Comparison of ENCODE assay signal across 12 mouse cellular contexts in the genomic region with DNA sequence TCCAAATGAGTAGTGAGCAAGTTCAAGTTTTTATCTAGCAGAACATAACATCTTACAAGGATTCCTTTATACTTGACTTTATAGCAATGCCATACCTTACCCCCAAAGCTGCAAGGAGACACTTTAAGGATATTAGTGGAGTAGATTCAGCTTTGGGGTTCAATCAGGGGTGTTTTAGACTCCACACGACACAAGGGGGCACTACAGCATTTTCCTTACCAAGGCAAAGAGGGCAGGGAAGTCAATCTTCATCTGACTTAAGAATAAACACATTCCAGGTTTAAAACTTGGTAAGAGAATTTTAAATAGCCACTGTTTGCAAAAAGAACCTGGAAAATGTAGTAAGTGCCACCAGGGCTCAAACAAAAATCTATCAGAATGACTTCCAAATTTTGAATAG. TPM values are rescaled to one million over a fixed set of nuclear protein-coding genes. Genes with fewer than 3 reads are reported as not detected.
DNase-seq lines count a peak whose midpoint lies in the region; ATAC-seq and TF ChIP-seq lines count a peak whose summit lies in the region.
"Had no signal": no experiment of that assay in that cellular context is flagged by ENCODE, and none has a peak within 500 bp of the region (broad histone marks: within the 10 kb centered on the region; RNA-seq: fewer than 3 reads in every experiment).

No protein-coding gene starts in this region.

- no peak overlapping the region for H3K4me2 ChIP-seq in lung, postnatal 0 days (replicated peaks; ENCODE audit: low read depth, low read length)
- H3K4me2 ChIP-seq: midbrain, embryonic 15.5 days had no signal

- H3K79me2 ChIP-seq in heart, adult 2 months (replicated peaks; ENCODE audit: control insufficient read depth, insufficient read depth, low read length) = no peaks in the 10 kb centered on the region

- no peak for TF ChIP-seq POLR2A in heart, adult 2 months (IDR thresholded peaks at IDR 0.05; ENCODE audit: insufficient read depth, low read depth, low read length)

- peak; percentile 63 for TF ChIP-seq CTCF in heart, adult 2 months (IDR thresholded peaks at IDR 0.05)
- peak; percentile 52 for TF ChIP-seq CTCF in lung, postnatal 0 days (IDR thresholded peaks at IDR 0.05)

- no peaks in the 10 kb centered on the region for H3K36me3 ChIP-seq in heart, adult 2 months (ENCODE audit: control insufficient read depth, insufficient read depth, low read length)
- H3K36me3 ChIP-seq in lung, postnatal 0 days (ENCODE audit: insufficient read depth, low read length) = no peaks in the 10 kb centered on the region
- H3K36me3 ChIP-seq: midbrain, embryonic 15.5 days had no signal

- intact Hi-C loops in heart, adult 2 months (cut with DNase I) = loop anchor here (2.0 kb wide), 2 partner anchors 145 to 607 kb away; no protein-coding TSS in a partner anchor
- intact Hi-C loops in left cerebral cortex, postnatal 36 days (cut with DNase I) = loop anchor here (5.0 kb wide), 2 partner anchors 145 to 605 kb away; no protein-coding TSS in a partner anchor
- intact Hi-C loops in left cerebral cortex, postnatal 10 days (cut with DNase I) = no loop called here

- H3K27ac ChIP-seq in heart, adult 2 months = no peak overlapping the region
- H3K27ac ChIP-seq in lung, postnatal 0 days (ENCODE audit: low read length) = no peak overlapping the region
- H3K27ac ChIP-seq: midbrain, embryonic 15.5 days had no signal

- H3K4me1 ChIP-seq in heart, adult 2 months (ENCODE audit: control insufficient read depth, insufficient read depth, low read length) = no peaks in the 10 kb centered on the region
- H3K4me1 ChIP-seq in lung, postnatal 0 days (ENCODE audit: insufficient read depth, low read depth, low read length) = no peaks in the 10 kb centered on the region
- H3K4me1 ChIP-seq: midbrain, embryonic 15.5 days had no signal

- no peak overlapping the region for H3K9ac ChIP-seq in heart, adult 2 months (ENCODE audit: low read depth, low read length)
- H3K9ac ChIP-seq in lung, postnatal 0 days (replicated peaks; ENCODE audit: low read depth) = no peak overlapping the region
- H3K9ac ChIP-seq: midbrain, embryonic 15.5 days had no signal

- TF ChIP-seq EP300 in heart, adult 2 months (IDR thresholded peaks at IDR 0.05; ENCODE audit: insufficient read depth, low read depth, low read length) = no peak
- TF ChIP-seq EP300 in lung, postnatal 0 days (IDR thresholded peaks at IDR 0.05) = no peak

- no peak for ATAC-seq in lung, postnatal 0 days
- ATAC-seq: midbrain, embryonic 15.5 days had no signal

- no peak for DNase-seq in heart, adult 2 months
- no peak for DNase-seq in heart, adult 11 months
- DNase-seq in lung, postnatal 0 days (ENCODE audit: low spot score) = peak; percentile 33
- DNase-seq in lung, postnatal 25 days (ENCODE audit: low spot score) = no peak
- peak; percentile 4 for DNase-seq in adrenal gland, postnatal 25 days
- DNase-seq in lung, postnatal 14 days = peak; percentile 19
- DNase-seq in left cerebral cortex, postnatal 36 days (ENCODE audit: low spot score in 2 of 2) = no peak
- no peak for DNase-seq in left cerebral cortex, postnatal 10 days (ENCODE audit: extremely low spot score in 1 of 2, low spot score in 2 of 2)

- WGBS in heart, adult 2 months = 13% methylated on average over 1 of the region's 1 CpGs
- 7% methylated on average over 1 of the region's 1 CpGs for WGBS in lung, postnatal 0 days

- no peak overlapping the region for H3K4me3 ChIP-seq in heart, adult 2 months
- H3K4me3 ChIP-seq in lung, postnatal 0 days (ENCODE audit: low read depth, low read length) = no peak overlapping the region
- H3K4me3 ChIP-seq: erythroblast, embryonic 14.5 days; midbrain, embryonic 15.5 days had no signal

- H3K27me3 ChIP-seq in heart, adult 2 months (ENCODE audit: control insufficient read depth, insufficient read depth, low read length) = no peaks in the 10 kb centered on the region
- no peaks in the 10 kb centered on the region for H3K27me3 ChIP-seq in lung, postnatal 0 days (replicated peaks; ENCODE audit: insufficient read depth, low read length)
- H3K27me3 ChIP-seq: midbrain, embryonic 15.5 days had no signal

- no peaks in the 10 kb centered on the region for H3K9me3 ChIP-seq in lung, postnatal 0 days (ENCODE audit: low read length)
- H3K9me3 ChIP-seq: midbrain, embryonic 15.5 days had no signal

RNA-seq across cellular contexts. Expression of a gene that starts 33.6 kb away (rescaled TPM):
- total RNA-seq in heart, adult 2 months (2021) = under 1 TPM; 0.16 to 0.29 TPM
- not detected in 2 replicates for polyA plus RNA-seq in heart, adult 2 months (2012; rRNA removed)
- not detected in 2 replicates for polyA plus RNA-seq in lung, postnatal 0 days (2015; fragmentation: Nextera tagmentation; extraction: Ambion mirVana)
- not detected in 2 replicates for total RNA-seq in adrenal gland, postnatal 25 days (2021)
- total RNA-seq in left cerebral cortex, postnatal 36 days (2021) = not detected
- not detected for total RNA-seq in left cerebral cortex, postnatal 10 days (2021)
- total RNA-seq: layer of hippocampus, postnatal 25 days had no signal
- polyA plus RNA-seq: erythroblast, embryonic 14.5 days; midbrain, embryonic 15.5 days; stomach, embryonic 14.5 days had no signal

Comparison
In these comparisons a context has a peak if more than half of its experiments do, and no peak if none do; other contexts are left out.
1. DNase-seq: peak in lung, postnatal 0 days (single experiment), adrenal gland, postnatal 25 days (single experiment) and lung, postnatal 14 days (single experiment); none in heart, adult 2 months (0 of 2), heart, adult 11 months (single experiment), lung, postnatal 25 days (single experiment), left cerebral cortex, postnatal 36 days (0 of 2) and left cerebral cortex, postnatal 10 days (0 of 2).